Mouse (Mus musculus) lung, embryonic 15.5 days (tissue): ENCODE data around the gene Kcnj6. TPM values are rescaled to one million over a fixed set of nuclear protein-coding genes. Genes with fewer than 3 reads are reported as not detected.

Experiments used
- ATAC-seq: fragments of 200-750 bp; cut with Nextera tagmentation; 2 replicates; pipeline ENCODE4 v1.8.0; 2017; ENCODE audit warnings: moderate number of reproducible peaks, borderline replicate concordance; ENCODE audit not compliant: low FRiP score, low TSS enrichment; ENCODE audit errors: extremely low read depth
- H3K27ac ChIP-seq: fragments of 300-500 bp; sonication (generic); 2 replicates; pipeline ENCODE4 v1.5.1; 2015; ENCODE audit warnings: moderate library complexity, mild to moderate bottlenecking, inconsistent platforms
- H3K27me3 ChIP-seq: fragments of 300-500 bp; sonication (generic); 2 replicates; pipeline ENCODE4 v1.6.1; 2015; ENCODE audit warnings: inconsistent platforms
- H3K36me3 ChIP-seq: fragments of 300-500 bp; sonication (generic); 2 replicates; pipeline ENCODE4 v1.6.1; 2015; ENCODE audit warnings: inconsistent platforms
- H3K4me1 ChIP-seq: fragments of 300-500 bp; sonication (generic); 2 replicates; pipeline ENCODE4 v1.6.1; 2015; ENCODE audit warnings: inconsistent platforms
- H3K4me2 ChIP-seq: fragments of 300-500 bp; sonication (generic); 2 replicates; pipeline ENCODE4 v1.6.1; 2015; ENCODE audit warnings: inconsistent platforms, mild to moderate bottlenecking, moderate library complexity
- H3K4me3 ChIP-seq: fragments of 300-500 bp; sonication (generic); 2 replicates; pipeline ENCODE4 v1.5.1; 2015; ENCODE audit warnings: mild to moderate bottlenecking, inconsistent platforms
- H3K9ac ChIP-seq: fragments of 300-500 bp; sonication (generic); 2 replicates; pipeline ENCODE4 v1.6.1; 2015; ENCODE audit warnings: inconsistent platforms
- H3K9me3 ChIP-seq: fragments of 300-500 bp; sonication (generic); 2 replicates; pipeline ENCODE4 v1.6.1; 2016; ENCODE audit warnings: inconsistent platforms
- WGBS: fragments of 180-500 bp; shearing (Covaris S2); methylation state at CpG from one replicate; pipeline ENCODE4 v1.1.7; 2015; 5-methylcytosine and 5-hydroxymethylcytosine counted together
- polyA plus RNA-seq: library from polyadenylated mRNA; unstranded; fragments of >200 nt; fragmentation: Nextera tagmentation; extraction: Ambion mirVana; gene quantifications from 2 replicates; pipeline ENCODE4 v1.2.1, GENCODE M21; 2015

Kcnj6 gene
- not detected in 2 replicates for polyA plus RNA-seq

DNA sequence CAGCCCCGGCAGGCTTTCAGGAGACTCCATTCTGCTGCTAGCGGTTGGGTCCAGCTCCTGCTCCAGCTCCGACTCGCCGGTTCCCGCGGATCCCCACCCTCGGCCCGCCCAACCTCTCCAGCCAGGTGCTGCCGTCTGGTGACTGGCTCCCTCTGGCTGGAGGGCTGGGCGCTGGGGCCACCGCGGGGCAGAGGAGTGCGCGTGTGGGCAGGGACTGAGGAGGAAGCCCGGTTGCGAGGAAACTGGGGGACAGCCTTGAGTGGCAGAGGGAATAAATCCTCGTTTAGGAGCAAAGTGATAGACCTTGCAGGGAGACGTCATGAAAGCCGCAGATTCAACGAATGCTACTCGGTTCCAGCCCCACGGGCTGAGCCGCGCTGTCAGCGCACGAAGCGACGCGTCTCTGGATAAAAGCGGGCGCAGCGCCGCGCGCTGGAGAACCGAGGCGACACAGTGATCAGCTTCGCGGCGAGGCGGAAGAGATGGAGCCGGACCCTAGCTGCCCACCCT is at the start of gene Kcnj6:
Kcnj6 (minus strand) TSS at position 362 of the 510 bp plus-strand sequence.
- Histone ChIP-seq H3K4me3 (no peak within 1 kb of the TSS), H3K9ac (no peak within 1 kb of the TSS), H3K9me3 (no peaks in the 10 kb centered on the region), H3K27me3 (peaks cover 41% of the 10 kb centered on the region), H3K4me1 (no peaks in the 10 kb centered on the region), H3K36me3 (no peaks in the 10 kb centered on the region), H3K4me2 (peak within 1 kb of the TSS; percentile 44), H3K27ac (no peak within 1 kb of the TSS)
- ATAC-seq = no peak
- under 1% methylated on average over 43 of the region's 43 CpGs for WGBS

DNA sequence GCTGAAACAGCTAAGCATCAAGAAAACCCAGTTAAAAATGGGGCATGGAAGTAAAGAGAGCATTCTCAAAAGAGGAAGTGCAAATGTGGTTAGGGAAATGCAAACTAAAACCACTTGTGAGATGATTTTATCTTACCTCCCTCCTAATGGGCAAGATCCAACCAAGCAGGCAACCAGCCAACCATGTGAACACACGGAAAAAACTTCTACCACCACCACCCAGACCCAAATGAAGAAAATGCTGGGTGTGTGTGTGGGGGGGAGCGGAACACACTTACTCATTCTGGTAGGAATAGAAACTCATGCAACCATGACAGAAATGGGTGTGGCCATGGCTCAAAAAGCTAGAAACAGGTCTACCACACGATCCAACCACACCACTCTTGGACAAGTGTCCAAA is 12.4 kb upstream of the Kcnj6 start:
- WGBS = 77% methylated on average over 3 of the region's 3 CpGs
- no peak for ATAC-seq
- H3K36me3 ChIP-seq = no peaks in the 10 kb centered on the region
- no peak overlapping the region for H3K4me2 ChIP-seq
- H3K27me3 ChIP-seq = no peaks in the 10 kb centered on the region
- no peak overlapping the region for H3K4me3 ChIP-seq
- no peak overlapping the region for H3K27ac ChIP-seq
- no peaks in the 10 kb centered on the region for H3K9me3 ChIP-seq
- H3K4me1 ChIP-seq = no peaks in the 10 kb centered on the region
- no peak overlapping the region for H3K9ac ChIP-seq

GRCm38 (mm10) chr16:95004599-95004998 is 7.1 kb upstream of the Kcnj6 start:
- Histone ChIP-seq H3K9ac (no peak overlapping the region), H3K36me3 (no peaks in the 10 kb centered on the region), H3K27ac (no peak overlapping the region), H3K4me3 (no peak overlapping the region), H3K4me1 (no peaks in the 10 kb centered on the region), H3K9me3 (no peaks in the 10 kb centered on the region), H3K27me3 (0 out of 2 replicates have a peak, but pooled peaks cover under 1% of the 10 kb centered on the region), H3K4me2 (no peak overlapping the region)
- ATAC-seq = no peak
- 29% methylated on average over 8 of the region's 8 CpGs for WGBS

DNA sequence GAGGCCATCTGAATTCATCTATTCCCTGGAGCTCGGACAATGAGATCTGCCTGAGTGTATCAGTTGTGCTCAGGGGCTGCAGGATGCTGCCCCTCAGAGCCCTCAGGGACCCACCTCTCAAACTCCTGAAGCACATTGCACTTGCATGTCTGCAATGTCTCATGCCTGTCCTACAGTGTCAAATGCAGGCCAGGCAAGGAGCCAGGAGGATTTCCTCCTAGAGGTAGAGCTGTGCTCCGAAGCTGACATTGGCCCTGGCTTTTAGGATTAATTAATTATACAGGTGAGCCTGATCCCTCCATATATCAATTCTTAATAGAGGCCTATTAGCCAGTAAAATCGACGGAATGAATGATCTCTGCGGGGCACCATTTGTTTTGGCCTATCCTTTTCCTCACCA is 2.0 kb upstream of the Kcnj6 start:
- no peaks in the 10 kb centered on the region for H3K36me3 ChIP-seq
- H3K9me3 ChIP-seq = no peaks in the 10 kb centered on the region
- H3K9ac ChIP-seq = no peak overlapping the region
- no peak for ATAC-seq
- H3K4me3 ChIP-seq = no peak overlapping the region
- no peak overlapping the region for H3K27ac ChIP-seq
- H3K4me2 ChIP-seq = no peak overlapping the region
- no peaks in the 10 kb centered on the region for H3K4me1 ChIP-seq
- WGBS = 72% methylated on average over 5 of the region's 5 CpGs
- peaks cover 41% of the 10 kb centered on the region for H3K27me3 ChIP-seq

DNA sequence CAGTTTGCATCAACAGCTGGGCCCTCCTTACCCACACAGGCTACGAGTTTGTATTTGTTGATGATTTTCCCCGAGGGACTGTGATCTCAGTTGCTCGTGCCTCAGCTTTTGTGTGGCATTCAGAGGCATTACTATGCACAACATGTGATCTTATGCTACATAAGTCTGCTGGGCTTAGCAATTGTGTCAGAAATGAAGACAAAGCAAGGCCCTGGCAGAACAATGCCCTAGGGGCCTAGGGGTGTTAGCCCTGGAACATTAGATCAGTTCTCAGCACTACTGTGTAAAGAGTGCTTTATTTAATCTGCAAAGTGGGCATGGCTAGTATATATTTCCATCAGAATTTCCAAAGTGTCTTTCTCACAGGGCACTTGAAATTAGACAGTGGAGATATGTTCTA is 1.5 kb upstream of the Kcnj6 start:
- 61% methylated on average over 3 of the region's 3 CpGs for WGBS
- Histone ChIP-seq H3K27me3 (peaks cover 41% of the 10 kb centered on the region), H3K4me2 (no peak overlapping the region), H3K36me3 (no peaks in the 10 kb centered on the region), H3K9ac (no peak overlapping the region), H3K27ac (no peak overlapping the region), H3K4me3 (no peak overlapping the region), H3K9me3 (no peaks in the 10 kb centered on the region), H3K4me1 (no peaks in the 10 kb centered on the region)
- ATAC-seq = no peak

- Histone ChIP-seq H3K36me3 (no peaks in the 10 kb centered on the region), H3K4me3 (no peak overlapping the region)
- WGBS = 10% methylated on average over 16 of the region's 16 CpGs
Measured at GRCm38 (mm10) chr16:94996791-94997281, 665 bp downstream of the Kcnj6 start.

DNA sequence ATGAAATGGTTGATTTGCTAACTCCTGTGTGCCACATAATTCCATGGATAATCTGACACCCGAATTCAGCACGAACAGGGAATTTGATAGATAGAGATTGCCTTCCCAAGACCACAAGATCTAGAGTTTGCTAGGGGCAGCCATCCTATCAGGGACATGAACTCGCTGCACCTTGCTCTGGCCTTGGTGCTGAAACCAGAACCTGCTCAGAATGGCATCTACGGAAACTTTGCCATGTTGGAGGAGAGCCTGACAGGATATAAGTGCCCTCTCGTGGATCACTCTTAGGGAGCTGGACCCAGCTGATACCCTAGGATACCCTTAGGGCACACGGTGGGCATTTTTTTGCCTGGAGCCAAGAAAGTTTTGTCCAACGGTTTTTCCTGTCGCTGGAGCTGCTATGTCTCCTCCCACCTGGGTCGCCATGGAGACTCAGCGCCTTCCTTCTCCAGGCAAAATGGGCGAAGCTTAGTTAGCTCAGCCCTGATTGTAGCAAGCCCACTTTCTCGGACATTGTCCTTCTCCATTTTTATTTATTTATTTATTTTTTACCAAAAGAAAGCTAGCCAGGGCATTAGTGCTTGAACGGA is 1.9 kb downstream of the Kcnj6 start:
- no peak for ATAC-seq
- Histone ChIP-seq H3K4me3 (no peak overlapping the region), H3K9ac (no peak overlapping the region), H3K27me3 (peaks cover 41% of the 10 kb centered on the region), H3K4me1 (no peaks in the 10 kb centered on the region), H3K27ac (no peak overlapping the region), H3K9me3 (no peaks in the 10 kb centered on the region), H3K36me3 (no peaks in the 10 kb centered on the region), H3K4me2 (no peak overlapping the region)
- WGBS = 14% methylated on average over 13 of the region's 13 CpGs

More at GRCm38 (mm10) chr16:94996791-94997281, 665 bp downstream of the Kcnj6 start:
- H3K27me3 ChIP-seq = peaks cover 41% of the 10 kb centered on the region
- no peak overlapping the region for H3K9ac ChIP-seq
- no peaks in the 10 kb centered on the region for H3K4me1 ChIP-seq
- no peaks in the 10 kb centered on the region for H3K9me3 ChIP-seq
- no peak for ATAC-seq
- peak overlapping the region; percentile 44; the same call in 1 of the 2 replicates for H3K4me2 ChIP-seq
- no peak overlapping the region for H3K27ac ChIP-seq

DNA sequence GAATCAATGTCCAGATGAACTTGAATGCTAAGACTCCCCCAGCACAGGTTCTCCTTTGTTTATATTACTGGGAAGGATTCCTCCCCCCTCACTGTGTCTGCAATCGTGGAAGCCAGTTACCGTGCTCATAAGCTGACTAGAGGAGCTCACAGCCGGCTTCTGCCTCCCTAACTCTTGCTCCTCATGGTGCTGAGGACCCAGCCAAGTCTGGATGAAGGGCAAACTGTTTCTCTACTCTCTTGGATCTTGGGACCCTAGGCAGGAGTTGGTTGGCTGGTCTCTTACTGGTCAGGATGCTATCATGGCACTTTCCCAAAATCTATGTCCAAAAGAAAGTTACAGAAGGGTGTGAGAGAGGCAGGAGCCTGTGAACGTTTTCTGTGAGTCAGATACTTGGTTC is 2.6 kb downstream of the Kcnj6 start:
- peaks cover 41% of the 10 kb centered on the region for H3K27me3 ChIP-seq
- H3K36me3 ChIP-seq = no peaks in the 10 kb centered on the region
- H3K27ac ChIP-seq = no peak overlapping the region
- no peak for ATAC-seq
- H3K4me2 ChIP-seq = no peak overlapping the region
- WGBS = 53% methylated on average over 4 of the region's 4 CpGs
- H3K4me1 ChIP-seq = no peaks in the 10 kb centered on the region
- H3K9me3 ChIP-seq = no peaks in the 10 kb centered on the region
- H3K4me3 ChIP-seq = no peak overlapping the region
- H3K9ac ChIP-seq = no peak overlapping the region

DNA sequence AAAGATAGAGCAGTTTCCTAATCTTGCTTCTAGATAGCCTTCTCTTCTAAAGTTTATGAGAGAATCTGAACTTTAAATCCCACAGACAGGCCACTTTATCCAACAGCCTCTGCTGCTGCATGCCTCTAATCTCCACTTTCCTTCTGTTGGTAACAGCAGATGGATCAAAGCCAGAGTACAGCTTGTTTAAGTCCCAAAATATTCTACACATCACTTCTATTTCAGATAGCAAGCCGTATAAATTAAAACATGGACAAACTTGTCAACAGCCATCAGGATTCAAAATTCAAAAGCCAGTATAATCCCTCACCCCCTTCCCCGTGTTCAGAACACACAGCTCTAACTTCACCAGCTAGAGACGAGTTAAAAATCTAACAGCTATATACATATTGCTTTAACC is 3.4 kb downstream of the Kcnj6 start:
- no peaks in the 10 kb centered on the region for H3K36me3 ChIP-seq
- no peak for ATAC-seq
- no peaks in the 10 kb centered on the region for H3K4me1 ChIP-seq
- no peak overlapping the region for H3K27ac ChIP-seq
- no peak overlapping the region for H3K4me2 ChIP-seq
- H3K27me3 ChIP-seq = peaks cover 36% of the 10 kb centered on the region
- no peaks in the 10 kb centered on the region for H3K9me3 ChIP-seq
- WGBS = 61% methylated on average over 3 of the region's 3 CpGs
- no peak overlapping the region for H3K9ac ChIP-seq
- no peak overlapping the region for H3K4me3 ChIP-seq

- 65% methylated on average over 2 of the region's 2 CpGs for WGBS
- H3K27me3 ChIP-seq = no peaks in the 10 kb centered on the region; the same call in 1 of the 2 replicates
Measured at GRCm38 (mm10) chr16:94990114-94990513, 7.4 kb downstream of the Kcnj6 start.

DNA sequence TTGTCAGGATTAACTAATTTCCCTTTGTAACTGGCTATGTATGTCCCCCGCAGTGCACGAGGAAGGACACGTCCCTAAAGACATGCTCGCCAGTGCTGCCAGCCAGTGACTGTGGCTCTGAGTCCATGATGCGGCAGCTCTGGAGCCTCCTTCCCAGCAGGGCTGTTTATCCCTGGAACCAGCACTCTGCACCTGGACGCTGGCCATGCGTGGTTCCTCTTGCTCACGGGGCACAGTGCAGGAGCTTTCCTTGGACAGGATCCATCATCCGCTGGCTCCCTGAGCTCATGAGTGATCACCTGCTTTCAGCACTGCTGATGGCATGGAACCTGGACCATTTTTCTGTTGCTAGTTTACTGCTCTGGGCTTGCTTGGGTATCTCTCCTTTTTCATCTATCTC is 10.8 kb downstream of the Kcnj6 start:
- 71% methylated on average over 9 of the region's 9 CpGs for WGBS
- Histone ChIP-seq H3K27me3 (no peaks in the 10 kb centered on the region), H3K36me3 (no peaks in the 10 kb centered on the region), H3K4me3 (no peak overlapping the region), H3K4me2 (no peak overlapping the region), H3K4me1 (no peaks in the 10 kb centered on the region), H3K9me3 (no peaks in the 10 kb centered on the region), H3K27ac (no peak overlapping the region), H3K9ac (no peak overlapping the region)
- ATAC-seq = no peak

More at GRCm38 (mm10) chr16:94990114-94990513, 7.4 kb downstream of the Kcnj6 start:
- H3K36me3 ChIP-seq = no peaks in the 10 kb centered on the region
- H3K9ac ChIP-seq = no peak overlapping the region
- no peak for ATAC-seq
- H3K4me1 ChIP-seq = no peaks in the 10 kb centered on the region
- H3K4me2 ChIP-seq = no peak overlapping the region
- H3K4me3 ChIP-seq = no peak overlapping the region
- no peaks in the 10 kb centered on the region for H3K9me3 ChIP-seq
- H3K27ac ChIP-seq = no peak overlapping the region

DNA sequence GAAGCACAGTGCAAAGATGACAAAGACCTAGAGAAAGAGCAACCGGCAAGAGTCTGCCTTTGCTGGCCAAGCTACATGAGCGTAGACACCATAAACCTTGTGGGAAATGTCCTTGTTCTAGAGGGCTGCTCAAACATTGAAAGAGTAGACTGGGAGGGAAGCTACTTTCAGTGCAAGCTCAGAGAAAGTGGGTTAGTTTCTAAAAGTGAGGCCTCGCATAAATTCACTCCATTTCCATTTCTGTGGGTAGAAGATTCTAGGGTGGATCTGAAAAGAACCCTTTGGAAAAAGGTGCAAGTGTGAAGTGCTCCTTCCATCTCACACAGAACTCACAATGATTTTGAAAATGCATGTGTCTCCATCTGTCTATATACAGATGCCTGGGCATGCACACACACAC is 13.2 kb downstream of the Kcnj6 start:
- ATAC-seq = no peak
- no peak overlapping the region for H3K4me2 ChIP-seq
- no peak overlapping the region for H3K9ac ChIP-seq
- no peaks in the 10 kb centered on the region for H3K9me3 ChIP-seq
- no peaks in the 10 kb centered on the region for H3K36me3 ChIP-seq
- no peaks in the 10 kb centered on the region for H3K27me3 ChIP-seq
- WGBS = 92% methylated on average over 3 of the region's 3 CpGs
- H3K4me1 ChIP-seq = no peaks in the 10 kb centered on the region
- H3K27ac ChIP-seq = no peak overlapping the region
- H3K4me3 ChIP-seq = no peak overlapping the region
